Mouse (Mus musculus) forebrain, embryonic 16.5 days (tissue): ENCODE measurements around the gene Sult2b1. TPM values are rescaled to one million over a fixed set of nuclear protein-coding genes. Genes with fewer than 3 reads are reported as not detected.

Experiments
- ATAC-seq: fragments of 200-750 bp; cut with Nextera tagmentation; 2 replicates; pipeline ENCODE4 v1.8.0; 2017; ENCODE audit warnings: mild to moderate bottlenecking, moderate library complexity
- H3K27ac ChIP-seq: fragments of 300-500 bp; sonication (generic); 2 replicates; pipeline ENCODE4 v1.5.1; 2014; ENCODE audit warnings: low read length, control low read depth
- H3K27me3 ChIP-seq: fragments of 300-500 bp; sonication (generic); replicated peaks from 2 replicates; pipeline ENCODE4 v1.6.1; 2014; ENCODE audit warnings: low read length; ENCODE audit not compliant: control insufficient read depth, insufficient read depth
- H3K36me3 ChIP-seq: fragments of 300-500 bp; sonication (generic); 2 replicates; pipeline ENCODE4 v1.6.1; 2014; ENCODE audit not compliant: control insufficient read depth, insufficient read depth
- H3K4me1 ChIP-seq: fragments of 300-500 bp; sonication (generic); replicated peaks from 2 replicates; pipeline ENCODE4 v1.6.1; 2014; ENCODE audit warnings: low read length; ENCODE audit not compliant: control insufficient read depth, insufficient read depth
- H3K4me2 ChIP-seq: fragments of 300-500 bp; sonication (generic); 2 replicates; pipeline ENCODE4 v1.6.1; 2014; ENCODE audit warnings: mild to moderate bottlenecking, low read length, control low read depth
- H3K4me3 ChIP-seq: fragments of 300-500 bp; sonication (generic); replicated peaks from 2 replicates; pipeline ENCODE4 v1.5.1; 2014; ENCODE audit warnings: mild to moderate bottlenecking, low read length, control low read depth
- H3K9ac ChIP-seq: fragments of 300-500 bp; sonication (generic); replicated peaks from 2 replicates; pipeline ENCODE4 v1.6.1; 2014; ENCODE audit warnings: low read depth, low read length, control low read depth
- H3K9me3 ChIP-seq: fragments of 300-500 bp; sonication (generic); 2 replicates; pipeline ENCODE4 v1.6.1; 2016; ENCODE audit warnings: low read length; ENCODE audit not compliant: control insufficient read depth
- WGBS: fragments of 180-500 bp; shearing (Covaris S2); extraction: QIAGEN DNeasy Blood & Tissue Kit; methylation state at CpG from one replicate; pipeline ENCODE4 v1.1.7; 2014; 5-methylcytosine and 5-hydroxymethylcytosine counted together
- polyA plus RNA-seq: library from polyadenylated mRNA; unstranded; fragments of >200 nt; fragmentation: Nextera tagmentation; extraction: Ambion mirVana; gene quantifications from 2 replicates; pipeline ENCODE4 v1.2.1, GENCODE M21; 2015

The Sult2b1 gene
- polyA plus RNA-seq, 1 experiment from 2014 or later: 7.1 TPM

- Histone ChIP-seq H3K4me3 (peak overlapping the region; percentile 55), H3K4me1 (peaks cover 57% of the 10 kb centered on the region)
Measured at GRCm38 (mm10) chr7:45707375-45707967, 77.0 kb downstream of the Sult2b1 start.

DNA sequence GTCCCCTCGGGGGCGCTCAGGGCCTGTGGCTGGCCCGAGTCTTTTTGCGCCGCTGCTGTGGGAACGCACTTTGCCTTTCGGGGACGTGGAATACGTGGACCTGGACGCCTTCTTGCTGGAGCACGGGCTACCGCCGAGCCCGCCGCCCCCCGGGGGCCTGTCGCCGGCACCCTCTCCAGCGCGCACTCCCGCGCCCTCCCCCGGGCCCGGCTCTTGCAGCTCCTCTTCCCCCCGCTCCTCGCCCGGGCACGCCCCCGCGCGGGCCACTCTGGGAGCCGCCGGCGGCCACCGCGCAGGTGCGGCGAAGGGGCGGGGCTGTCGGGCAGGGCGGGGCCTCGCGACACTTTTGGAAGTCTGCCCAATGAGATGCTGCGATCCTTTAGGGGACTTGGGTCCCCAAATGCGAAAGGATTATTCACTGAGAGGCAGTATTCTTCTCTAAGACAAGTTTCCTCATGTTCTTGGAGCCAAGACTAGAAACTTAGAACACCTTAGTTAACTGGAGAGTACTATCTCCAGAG is 77.7 kb downstream of the Sult2b1 start:
- 0% methylated on average over 44 of the region's 45 CpGs for WGBS
- H3K27me3 ChIP-seq: no peaks in the 10 kb centered on the region
- H3K27ac ChIP-seq: peak overlapping the region; percentile 25; the same call in 1 of the 2 replicates
- H3K4me2 ChIP-seq: peak overlapping the region; percentile 97
- peaks cover 57% of the 10 kb centered on the region for H3K4me1 ChIP-seq
- H3K9ac ChIP-seq: peak overlapping the region; percentile 76
- peak overlapping the region; percentile 55 for H3K4me3 ChIP-seq
- H3K9me3 ChIP-seq: no peaks in the 10 kb centered on the region
- peaks cover 13% of the 10 kb centered on the region for H3K36me3 ChIP-seq
- ATAC-seq: no peak

More at GRCm38 (mm10) chr7:45707375-45707967, 77.0 kb downstream of the Sult2b1 start:
- Histone ChIP-seq H3K27ac (peak overlapping the region; percentile 30), H3K9ac (peak overlapping the region; percentile 33; the same call in 1 of the 2 replicates), H3K36me3 (peaks cover 20% of the 10 kb centered on the region), H3K9me3 (no peaks in the 10 kb centered on the region), H3K4me2 (peak overlapping the region; percentile 97), H3K27me3 (no peaks in the 10 kb centered on the region)
- peak; percentile 12; the same call in 1 of the 2 replicates for ATAC-seq
- WGBS: under 1% methylated on average over 27 of the region's 27 CpGs

DNA sequence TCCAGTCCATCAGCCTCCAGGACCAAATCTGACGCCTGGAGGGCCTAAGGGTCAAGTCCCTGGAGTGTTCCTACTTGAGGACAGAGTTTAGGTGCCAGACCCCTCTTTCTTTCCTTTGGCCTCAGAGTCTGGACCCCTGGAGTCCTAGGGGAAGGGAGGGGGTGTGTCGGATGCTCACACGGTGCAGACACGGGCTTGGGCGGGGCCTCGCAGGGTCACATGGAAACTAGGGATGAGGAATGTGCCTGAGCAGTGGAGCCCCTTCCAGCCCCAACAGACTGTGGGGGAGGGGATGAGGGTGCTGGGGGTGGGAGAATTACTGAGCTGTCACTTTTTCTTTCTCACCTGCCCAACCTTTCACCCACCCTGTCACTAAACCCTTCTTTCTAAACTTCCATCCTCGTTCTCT is 78.6 kb downstream of the Sult2b1 start:
- H3K4me1 ChIP-seq: peaks cover 66% of the 10 kb centered on the region
- peaks cover 4% of the 10 kb centered on the region; the same call in 1 of the 2 replicates for H3K36me3 ChIP-seq
- peak overlapping the region; percentile 55 for H3K4me3 ChIP-seq
- no peaks in the 10 kb centered on the region for H3K27me3 ChIP-seq
- H3K9ac ChIP-seq: peak overlapping the region; percentile 76
- no peaks in the 10 kb centered on the region for H3K9me3 ChIP-seq
- peak overlapping the region; percentile 97 for H3K4me2 ChIP-seq
- 0% methylated on average over 7 of the region's 7 CpGs for WGBS
- ATAC-seq: no peak
- no peak overlapping the region for H3K27ac ChIP-seq

GRCm38 (mm10) chr7:45705443-45705864 is 79.0 kb downstream of the Sult2b1 start:
- peaks cover 2% of the 10 kb centered on the region; the same call in 1 of the 2 replicates for H3K27me3 ChIP-seq
- H3K4me1 ChIP-seq: peaks cover 69% of the 10 kb centered on the region
- ATAC-seq: no peak
- H3K9ac ChIP-seq: peak overlapping the region; percentile 56
- peak overlapping the region; percentile 97 for H3K4me2 ChIP-seq
- H3K27ac ChIP-seq: peak overlapping the region; percentile 60; the same call in 1 of the 2 replicates
- H3K4me3 ChIP-seq: peak overlapping the region; percentile 55
- H3K9me3 ChIP-seq: no peaks in the 10 kb centered on the region
- 0 out of 2 replicates have a peak, but pooled peaks cover under 1% of the 10 kb centered on the region for H3K36me3 ChIP-seq
- whole genome bisulfite sequencing: 0% methylated on average over 21 of the region's 21 CpGs

GRCm38 (mm10) chr7:45704730-45705442 is 79.6 kb downstream of the Sult2b1 start, which contains the start of gene Dbp:
Gene Dbp (plus strand): TSS chr7:45705088.
- Histone ChIP-seq H3K4me3 (peak within 1 kb of the TSS; percentile 55), H3K36me3 (no peaks in the 10 kb centered on the region), H3K9ac (peak within 1 kb of the TSS; percentile 56), H3K27me3 (peaks cover 4% of the 10 kb centered on the region; the same call in 1 of the 2 replicates), H3K4me2 (peak within 1 kb of the TSS; percentile 97), H3K9me3 (no peaks in the 10 kb centered on the region), H3K4me1 (peaks cover 75% of the 10 kb centered on the region), H3K27ac (peak within 1 kb of the TSS; percentile 74)
- peak; percentile 86 for ATAC-seq
- WGBS: 0% methylated on average over 36 of the region's 36 CpGs

- H3K4me2 ChIP-seq: peak overlapping the region; percentile 97
- peaks cover 74% of the 10 kb centered on the region for H3K4me1 ChIP-seq
- H3K4me3 ChIP-seq: peak overlapping the region; percentile 55
- H3K9ac ChIP-seq: peak overlapping the region; percentile 47
- WGBS: under 1% methylated on average over 13 of the region's 13 CpGs
- H3K27ac ChIP-seq: peak overlapping the region; percentile 74
- H3K36me3 ChIP-seq: no peaks in the 10 kb centered on the region
- peaks cover 8% of the 10 kb centered on the region for H3K27me3 ChIP-seq
- ATAC-seq: peak; percentile 39
- no peaks in the 10 kb centered on the region for H3K9me3 ChIP-seq
Measured at GRCm38 (mm10) chr7:45704046-45704559, 80.4 kb downstream of the Sult2b1 start.

DNA sequence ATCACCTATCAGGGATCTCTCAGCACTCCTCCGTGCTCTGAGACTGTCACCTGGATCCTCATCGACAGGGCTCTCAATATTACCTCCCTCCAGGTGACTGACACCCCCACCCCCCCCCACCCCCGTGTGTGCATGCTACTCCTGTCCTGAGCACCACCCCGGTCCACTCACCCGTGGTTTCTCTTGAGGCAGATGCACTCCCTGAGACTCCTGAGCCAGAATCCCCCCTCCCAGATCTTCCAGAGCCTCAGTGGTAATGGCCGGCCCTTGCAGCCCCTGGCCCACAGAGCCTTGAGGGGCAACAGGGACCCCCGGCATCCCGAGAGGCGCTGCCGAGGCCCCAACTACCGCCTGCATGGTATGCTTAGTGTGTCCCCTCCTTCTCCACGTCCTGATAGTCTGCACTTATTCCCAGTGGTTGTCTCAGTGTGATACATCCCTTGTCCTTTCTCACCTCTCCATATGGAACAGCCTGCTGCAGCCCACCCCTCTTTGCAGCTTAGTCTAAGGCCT is 80.9 kb downstream of the Sult2b1 start:
- Histone ChIP-seq H3K4me3 (peak overlapping the region; percentile 55), H3K9ac (peak overlapping the region; percentile 47), H3K27me3 (peaks cover 11% of the 10 kb centered on the region), H3K4me2 (peak overlapping the region; percentile 97), H3K9me3 (no peaks in the 10 kb centered on the region), H3K27ac (peak overlapping the region; percentile 74), H3K4me1 (peaks cover 69% of the 10 kb centered on the region), H3K36me3 (no peaks in the 10 kb centered on the region)
- 33% methylated on average over 12 of the region's 12 CpGs for WGBS
- ATAC-seq: no peak

DNA sequence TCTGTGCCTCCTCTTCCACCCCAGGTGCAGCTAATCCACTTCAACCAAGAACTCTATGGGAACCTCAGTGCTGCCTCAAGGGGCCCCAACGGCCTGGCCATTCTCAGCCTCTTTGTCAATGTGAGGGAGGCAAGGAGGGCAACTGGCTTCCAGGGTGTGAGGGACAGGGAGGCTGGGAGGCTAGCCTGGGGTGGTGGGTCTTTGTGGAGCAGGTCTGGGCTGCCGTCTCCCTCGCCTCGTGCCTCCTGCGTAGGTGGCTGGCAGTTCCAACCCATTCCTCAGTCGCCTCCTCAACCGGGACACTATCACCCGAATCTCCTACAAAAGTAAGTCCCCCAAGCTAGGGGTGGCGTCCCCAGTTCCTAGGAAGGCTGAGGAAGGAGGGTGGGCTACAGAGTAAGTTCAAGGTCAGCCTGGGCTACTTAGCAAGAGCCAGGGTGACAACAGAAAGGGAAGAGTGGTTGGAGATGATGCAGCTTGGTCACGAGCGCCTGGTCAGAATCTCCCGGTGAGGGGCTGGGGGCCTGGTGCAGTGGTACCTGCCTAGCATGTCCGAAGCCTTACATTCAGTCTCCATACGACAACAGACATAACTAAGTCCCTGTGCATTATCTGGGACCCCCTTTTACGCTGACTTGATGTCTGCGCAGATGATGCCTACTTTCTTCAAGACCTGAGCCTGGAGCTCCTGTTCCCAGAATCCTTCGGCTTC is 81.5 kb downstream of the Sult2b1 start:
- Histone ChIP-seq H3K36me3 (no peaks in the 10 kb centered on the region), H3K4me1 (peaks cover 63% of the 10 kb centered on the region), H3K9ac (no peak overlapping the region; the same call in 1 of the 2 replicates), H3K4me2 (peak overlapping the region; percentile 97), H3K27me3 (peaks cover 15% of the 10 kb centered on the region), H3K27ac (no peak overlapping the region), H3K9me3 (no peaks in the 10 kb centered on the region), H3K4me3 (no peak overlapping the region)
- 89% methylated on average over 17 of the region's 17 CpGs for WGBS
- ATAC-seq: no peak
